Mouse (Mus musculus) testis, postnatal 10 days (tissue): ENCODE measurements around the gene Stx1a.
"Not testable (repeated sequence)": the region's sequence is repeated elsewhere in the genome, so short reads cannot be mapped to it uniquely, and the experiment has no call there.

ENCODE experiments used
- DNase-seq: peaks from one replicate; pipeline ENCODE4 v3.0.0; 2021; ENCODE audit warnings: low spot score

Gene Stx1a

GRCm38 (mm10) chr5:135040777-135041176 lies 17.5 kb downstream of the Stx1a start:
- DNase-seq, result peak; percentile 79

DNA sequence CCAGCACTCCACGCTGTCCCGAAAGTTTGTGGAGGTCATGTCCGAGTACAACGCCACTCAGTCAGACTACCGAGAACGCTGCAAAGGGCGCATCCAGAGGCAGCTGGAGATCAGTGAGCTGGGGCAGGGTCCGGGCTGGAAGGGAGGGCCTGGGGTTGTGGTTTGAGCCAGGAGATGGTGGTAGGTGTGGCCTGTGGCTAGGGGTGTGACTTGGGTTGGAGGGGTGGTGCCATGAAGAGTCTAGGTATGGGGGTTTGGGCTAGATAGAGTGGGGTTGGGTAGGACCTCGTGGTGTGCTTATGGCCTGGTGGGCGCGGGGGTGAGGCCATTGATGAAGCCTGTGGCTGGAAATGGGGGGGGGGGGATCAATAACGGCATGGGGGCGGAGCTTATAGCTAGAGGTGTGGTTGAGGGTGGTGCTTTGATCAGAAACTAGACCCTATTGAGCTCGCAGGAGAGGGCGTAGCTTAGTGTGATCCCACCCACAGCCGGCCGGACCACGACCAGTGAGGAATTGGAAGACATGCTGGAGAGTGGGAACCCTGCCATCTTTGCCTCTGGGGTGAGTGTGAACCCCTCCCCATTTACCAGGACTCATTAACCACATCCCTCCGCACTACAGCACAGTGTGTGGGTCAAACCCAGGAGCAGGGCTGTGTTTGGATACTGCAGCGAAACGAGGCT lies 19.0 kb downstream of the Stx1a start:
- peak; percentile 78 for DNase-seq

GRCm38 (mm10) chr5:135044575-135044974 lies 21.3 kb downstream of the Stx1a start:
- DNase-seq, result no peak

DNA sequence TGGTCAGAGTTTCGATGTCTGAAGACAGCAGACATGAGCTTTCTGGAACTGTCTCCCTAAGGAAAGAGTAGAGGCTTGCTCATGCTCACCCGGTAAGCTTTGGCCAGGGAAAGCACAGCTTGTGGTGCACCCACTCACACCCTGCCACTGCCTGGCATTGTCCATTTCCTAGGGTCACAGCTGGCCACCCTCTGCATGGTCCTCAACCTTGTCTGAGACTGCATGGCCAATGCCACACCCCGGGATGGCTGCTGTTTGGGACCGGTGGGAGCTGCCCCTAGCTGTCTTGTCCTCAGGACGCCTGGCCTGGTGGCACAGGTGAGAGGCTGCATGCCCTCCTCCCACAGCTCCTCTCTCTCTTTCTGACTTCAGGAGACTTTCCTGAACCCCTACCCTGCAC lies 25.3 kb downstream of the Stx1a start:
- no peak for DNase-seq

GRCm38 (mm10) chr5:135049268-135049667 lies 26.0 kb downstream of the Stx1a start:
- DNase-seq, result not testable (repeated sequence)

DNA sequence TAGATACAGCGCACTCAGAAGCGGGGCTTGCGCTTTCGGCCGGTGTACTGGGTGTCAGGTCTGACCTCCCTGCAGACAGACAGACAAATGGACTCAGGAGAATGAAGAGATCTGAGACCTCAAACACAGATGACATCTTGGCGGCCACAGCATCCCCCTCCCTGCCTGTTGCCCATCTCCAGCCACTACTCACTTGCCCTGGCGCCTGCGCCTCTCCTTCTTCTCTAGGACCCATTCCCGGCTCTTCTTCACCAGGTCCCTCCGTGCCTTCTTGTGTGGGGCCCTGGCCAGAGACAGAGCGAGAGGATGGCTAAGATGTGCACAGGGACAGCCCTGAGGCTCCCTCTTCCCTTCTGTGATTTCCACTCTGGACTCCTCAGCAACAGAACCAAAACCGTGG lies 30.1 kb downstream of the Stx1a start:
- DNase-seq, result no peak

- peak; percentile 99 for DNase-seq
Measured at GRCm38 (mm10) chr5:135063629-135064381, 40.5 kb downstream of the Stx1a start, which contains the start of gene Dnajc30. Gene Dnajc30, plus strand, starts transcription at chr5:135064202.

- no peak for DNase-seq
Measured at GRCm38 (mm10) chr5:135064382-135064766, 41.1 kb downstream of the Stx1a start.

DNA sequence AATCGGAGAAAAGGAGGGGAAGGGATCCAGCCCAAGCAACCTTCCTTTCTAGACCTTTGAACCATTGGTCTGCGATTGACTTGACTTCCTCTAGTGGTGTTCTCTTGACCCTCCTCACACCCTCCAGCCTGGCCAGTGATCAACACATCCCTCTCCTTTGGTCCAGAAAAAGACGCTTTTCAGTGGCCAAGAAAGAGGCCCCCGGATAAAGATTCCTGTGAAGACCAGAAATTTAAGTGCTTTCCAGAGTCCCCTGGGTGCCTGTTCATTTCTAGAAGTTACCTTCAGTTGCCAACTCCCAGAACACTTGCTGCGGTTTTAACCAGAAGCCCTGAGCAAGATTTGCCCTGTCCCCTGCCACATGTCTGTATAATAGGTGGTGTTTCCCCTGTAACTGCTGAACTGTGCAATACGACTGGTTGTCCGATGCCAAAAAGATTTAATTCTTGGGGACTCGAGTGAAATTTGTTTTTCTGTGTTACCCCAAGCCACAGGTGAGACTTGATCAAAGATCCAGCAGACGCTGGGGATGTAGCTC lies 41.7 kb downstream of the Stx1a start, which contains the start of gene Bud23:
Gene Bud23 (minus strand): TSS at position 51 of the 538 bp plus-strand sequence.
- DNase-seq, result not testable (repeated sequence)

DNA sequence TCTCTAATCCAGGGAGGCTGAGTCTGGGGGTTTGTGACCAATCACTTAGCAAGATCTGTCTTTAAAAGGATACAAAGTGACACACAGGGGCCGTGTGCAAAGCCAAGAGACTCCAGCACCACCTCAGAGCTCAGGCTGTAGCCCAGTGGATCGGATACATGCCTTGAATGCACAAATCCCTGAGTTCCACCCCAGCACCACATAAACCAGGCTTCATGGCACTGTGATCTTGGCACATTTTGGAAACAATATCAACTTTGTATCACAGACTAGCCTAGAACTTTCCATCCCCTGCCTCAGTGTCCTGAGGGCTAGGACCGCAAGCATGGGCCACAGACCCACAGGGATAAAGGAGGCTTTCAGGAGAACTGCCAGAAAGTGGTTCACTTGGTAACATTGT lies 42.7 kb downstream of the Stx1a start:
- DNase-seq, result no peak

GRCm38 (mm10) chr5:135070448-135070847 lies 47.2 kb downstream of the Stx1a start:
- DNase-seq, result no peak

DNA sequence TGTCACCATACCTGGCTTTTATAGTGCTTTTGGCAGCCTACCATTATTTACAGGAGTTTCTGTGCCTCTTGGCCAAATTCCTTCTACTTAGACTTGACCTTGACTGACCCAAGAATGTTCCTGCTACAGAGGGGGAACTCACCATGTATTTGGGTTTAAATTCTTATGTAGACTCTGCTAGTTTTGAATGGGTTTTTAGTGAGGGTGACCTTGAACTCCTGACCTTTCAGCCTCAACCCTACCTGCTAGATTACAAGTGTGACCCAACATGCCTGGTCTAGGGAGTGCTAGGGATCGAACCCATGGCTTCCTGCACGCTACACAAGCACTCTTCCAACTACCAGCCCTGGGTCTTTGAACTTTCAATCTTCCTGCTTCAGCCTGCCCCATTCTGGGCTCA lies 48.8 kb downstream of the Stx1a start:
- no peak for DNase-seq

- DNase-seq, result no peak
Measured at GRCm38 (mm10) chr5:135072720-135073119, 49.4 kb downstream of the Stx1a start.

- DNase-seq, result peak; percentile 65
Measured at GRCm38 (mm10) chr5:135073349-135074150, 50.3 kb downstream of the Stx1a start.

- DNase-seq, result no peak
Measured at GRCm38 (mm10) chr5:135075655-135076054, 52.4 kb downstream of the Stx1a start.

GRCm38 (mm10) chr5:135076368-135076767 lies 53.1 kb downstream of the Stx1a start:
- DNase-seq, result no peak

GRCm38 (mm10) chr5:135076931-135077505 lies 53.7 kb downstream of the Stx1a start:
- peak; percentile 59 for DNase-seq

GRCm38 (mm10) chr5:135077564-135078481 lies 54.5 kb downstream of the Stx1a start, which contains the start of gene Vps37d:
Gene Vps37d, minus strand, starts transcription at chr5:135078266.
- DNase-seq, result peak; percentile 98

GRCm38 (mm10) chr5:135078482-135078810 lies 55.2 kb downstream of the Stx1a start:
- DNase-seq, result no peak

DNA sequence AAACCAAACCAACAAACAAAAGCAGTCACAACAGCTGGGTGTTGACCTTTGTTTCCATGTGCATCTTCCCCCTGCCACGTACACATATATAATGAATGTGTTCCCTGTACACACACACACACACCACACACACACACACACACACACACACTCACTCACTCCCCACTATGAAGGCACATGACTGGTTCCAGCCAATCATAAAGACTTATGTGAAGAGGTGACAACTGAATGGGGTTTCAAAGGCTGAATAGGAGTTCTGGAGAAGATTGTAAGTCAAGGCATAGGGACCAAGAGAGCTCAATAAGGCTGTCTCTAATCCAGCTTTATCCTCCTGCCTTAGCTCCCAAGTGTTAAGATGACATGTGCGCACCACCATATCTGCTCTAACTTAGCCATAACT lies 56.3 kb downstream of the Stx1a start:
- DNase-seq, result no peak

- DNase-seq, result no peak
Measured at GRCm38 (mm10) chr5:135080539-135080938, 57.3 kb downstream of the Stx1a start.
